Mouse (Mus musculus) megakaryocyte, adult 5-6 weeks (primary cell): Measurements from ENCODE around the gene Krt80. TPM values are rescaled to one million over a fixed set of nuclear protein-coding genes. Genes with fewer than 3 reads are reported as not detected.

Source experiments
- ATAC-seq: 2 replicates; pipeline ENCODE4 v1.8.0; 2016; ENCODE audit warnings: mild to moderate bottlenecking, inconsistent platforms; ENCODE audit not compliant: poor library complexity, severe bottlenecking
- total RNA-seq, 2 experiments: library from RNA; stranded (forward) in 1 of 2; stranded (reverse) in 1 of 2; fragments of 153-499, 151-499 nt in 1 of 2; fragments of 221-1000, 200-1000 nt in 1 of 2; gene quantifications; 2 replicates each; pipeline versions ENCODE4 v1.2.3 to v1.2.4; 2015 to 2017

The Krt80 gene
- total RNA-seq, 2 experiments from 2014 or later = 31.7 to 45.8 TPM

- no peak for ATAC-seq
These were observed 49.8 kb downstream of the Krt80 start for GRCm38 (mm10) chr15:101320010-101320617.

- no peak for ATAC-seq
These were observed 50.8 kb downstream of the Krt80 start for GRCm38 (mm10) chr15:101318889-101319765.

GRCm38 (mm10) chr15:101317814-101318500 lies 52.0 kb downstream of the Krt80 start:
- ATAC-seq = peak; percentile 51

GRCm38 (mm10) chr15:101316913-101317813 lies 52.8 kb downstream of the Krt80 start:
- ATAC-seq = no peak

- no peak for ATAC-seq
These were observed 53.6 kb downstream of the Krt80 start for GRCm38 (mm10) chr15:101316279-101316912.

GRCm38 (mm10) chr15:101315832-101316231 lies 54.1 kb downstream of the Krt80 start:
- ATAC-seq = peak; percentile 83

GRCm38 (mm10) chr15:101315378-101315777 lies 54.6 kb downstream of the Krt80 start:
- no peak for ATAC-seq

- ATAC-seq = no peak
These were observed 58.0 kb downstream of the Krt80 start for GRCm38 (mm10) chr15:101312006-101312405.

- no peak for ATAC-seq
These were observed 58.7 kb downstream of the Krt80 start for GRCm38 (mm10) chr15:101311087-101311770.

- no peak for ATAC-seq
These were observed 60.5 kb downstream of the Krt80 start for GRCm38 (mm10) chr15:101309493-101309892.

- peak; percentile 79 for ATAC-seq
These were observed 61.3 kb downstream of the Krt80 start for GRCm38 (mm10) chr15:101308440-101309348.

GRCm38 (mm10) chr15:101306459-101306858 lies 63.5 kb downstream of the Krt80 start:
- ATAC-seq = no peak

GRCm38 (mm10) chr15:101303830-101304229 lies 66.1 kb downstream of the Krt80 start:
- ATAC-seq = no peak

GRCm38 (mm10) chr15:101302201-101302600 lies 67.8 kb downstream of the Krt80 start:
- no peak for ATAC-seq

GRCm38 (mm10) chr15:101300128-101300527 lies 69.8 kb downstream of the Krt80 start:
- ATAC-seq = no peak

- ATAC-seq = no peak
These were observed 70.4 kb downstream of the Krt80 start for GRCm38 (mm10) chr15:101299480-101299960.

- peak; percentile 31 for ATAC-seq
These were observed 71.4 kb downstream of the Krt80 start for GRCm38 (mm10) chr15:101298550-101298949.

GRCm38 (mm10) chr15:101297988-101298387 lies 72.0 kb downstream of the Krt80 start:
- ATAC-seq = peak; percentile 83
